Mouse (Mus musculus): ENCODE data around the gene Chmp6.

Gene Chmp6

GRCm38 (mm10) chr11:119934773-119935172 lies 21.5 kb downstream of the Chmp6 start:
- in situ Hi-C loops (cut with MboI, MseI): no loop called here

GRCm38 (mm10) chr11:119935457-119935856 lies 22.2 kb downstream of the Chmp6 start:
- in situ Hi-C loops (cut with MboI, MseI): no loop called here

GRCm38 (mm10) chr11:119936456-119936855 lies 23.2 kb downstream of the Chmp6 start:
- in situ Hi-C loops (cut with MboI, MseI): no loop called here

GRCm38 (mm10) chr11:119937216-119937615 lies 24.0 kb downstream of the Chmp6 start:
- in situ Hi-C loops (cut with MboI, MseI): no loop called here

GRCm38 (mm10) chr11:119937772-119938502 lies 24.7 kb downstream of the Chmp6 start:
- in situ Hi-C loops (cut with MboI, MseI): no loop called here

GRCm38 (mm10) chr11:119939073-119939710 lies 26.0 kb downstream of the Chmp6 start:
- in situ Hi-C loops (cut with MboI, MseI): no loop called here

- in situ Hi-C loops (cut with MboI, MseI): no loop called here
Observed at GRCm38 (mm10) chr11:119939711-119940106, 26.5 kb downstream of the Chmp6 start.

GRCm38 (mm10) chr11:119940142-119940541 lies 26.9 kb downstream of the Chmp6 start:
- in situ Hi-C loops (cut with MboI, MseI): no loop called here

GRCm38 (mm10) chr11:119941794-119942193 lies 28.6 kb downstream of the Chmp6 start:
- in situ Hi-C loops (cut with MboI, MseI): no loop called here

GRCm38 (mm10) chr11:119942201-119942726 lies 29.0 kb downstream of the Chmp6 start:
- in situ Hi-C loops (cut with MboI, MseI): no loop called here

GRCm38 (mm10) chr11:119942727-119943427 lies 29.6 kb downstream of the Chmp6 start, which contains the start of gene Baiap2:
Gene Baiap2, plus strand, starts transcription at chr11:119942763.
- in situ Hi-C loops (cut with MboI, MseI): no loop called here

GRCm38 (mm10) chr11:119943428-119943988 lies 30.3 kb downstream of the Chmp6 start:
- in situ Hi-C loops (cut with MboI, MseI): no loop called here

- in situ Hi-C loops (cut with MboI, MseI): loop anchor here (5.0 kb wide), 1 partner anchor 47 kb away; no protein-coding TSS in a partner anchor
Observed at GRCm38 (mm10) chr11:119945343-119945742, 32.1 kb downstream of the Chmp6 start.

- in situ Hi-C loops (cut with MboI, MseI): loop anchor here (5.0 kb wide), 1 partner anchor 45 kb away; no protein-coding TSS in a partner anchor
Observed at GRCm38 (mm10) chr11:119947426-119947825, 34.2 kb downstream of the Chmp6 start.

- in situ Hi-C loops (cut with MboI, MseI): loop anchor here (5.0 kb wide), 1 partner anchor 44 kb away; no protein-coding TSS in a partner anchor
Observed at GRCm38 (mm10) chr11:119947897-119948296, 34.7 kb downstream of the Chmp6 start.

- in situ Hi-C loops (cut with MboI, MseI): loop anchor here (5.0 kb wide), 1 partner anchor 44 kb away; no protein-coding TSS in a partner anchor
Observed at GRCm38 (mm10) chr11:119948305-119948704, 35.1 kb downstream of the Chmp6 start.

- in situ Hi-C loops (cut with MboI, MseI): loop anchor here (5.0 kb wide), 1 partner anchor 43 kb away; no protein-coding TSS in a partner anchor
Observed at GRCm38 (mm10) chr11:119948803-119949202, 35.6 kb downstream of the Chmp6 start.

GRCm38 (mm10) chr11:119950535-119950934 lies 37.3 kb downstream of the Chmp6 start:
- in situ Hi-C loops (cut with MboI, MseI): no loop called here

- in situ Hi-C loops (cut with MboI, MseI): no loop called here
Observed at GRCm38 (mm10) chr11:119951326-119951725, 38.1 kb downstream of the Chmp6 start.

- in situ Hi-C loops (cut with MboI, MseI): no loop called here
Observed at GRCm38 (mm10) chr11:119952429-119953224, 39.4 kb downstream of the Chmp6 start.

- in situ Hi-C loops (cut with MboI, MseI): no loop called here
Observed at GRCm38 (mm10) chr11:119954233-119954632, 41.0 kb downstream of the Chmp6 start.

Data from T-helper 17 cell (primary cell).